Mouse (Mus musculus): ENCODE results near the gene Mgp.

DNA sequence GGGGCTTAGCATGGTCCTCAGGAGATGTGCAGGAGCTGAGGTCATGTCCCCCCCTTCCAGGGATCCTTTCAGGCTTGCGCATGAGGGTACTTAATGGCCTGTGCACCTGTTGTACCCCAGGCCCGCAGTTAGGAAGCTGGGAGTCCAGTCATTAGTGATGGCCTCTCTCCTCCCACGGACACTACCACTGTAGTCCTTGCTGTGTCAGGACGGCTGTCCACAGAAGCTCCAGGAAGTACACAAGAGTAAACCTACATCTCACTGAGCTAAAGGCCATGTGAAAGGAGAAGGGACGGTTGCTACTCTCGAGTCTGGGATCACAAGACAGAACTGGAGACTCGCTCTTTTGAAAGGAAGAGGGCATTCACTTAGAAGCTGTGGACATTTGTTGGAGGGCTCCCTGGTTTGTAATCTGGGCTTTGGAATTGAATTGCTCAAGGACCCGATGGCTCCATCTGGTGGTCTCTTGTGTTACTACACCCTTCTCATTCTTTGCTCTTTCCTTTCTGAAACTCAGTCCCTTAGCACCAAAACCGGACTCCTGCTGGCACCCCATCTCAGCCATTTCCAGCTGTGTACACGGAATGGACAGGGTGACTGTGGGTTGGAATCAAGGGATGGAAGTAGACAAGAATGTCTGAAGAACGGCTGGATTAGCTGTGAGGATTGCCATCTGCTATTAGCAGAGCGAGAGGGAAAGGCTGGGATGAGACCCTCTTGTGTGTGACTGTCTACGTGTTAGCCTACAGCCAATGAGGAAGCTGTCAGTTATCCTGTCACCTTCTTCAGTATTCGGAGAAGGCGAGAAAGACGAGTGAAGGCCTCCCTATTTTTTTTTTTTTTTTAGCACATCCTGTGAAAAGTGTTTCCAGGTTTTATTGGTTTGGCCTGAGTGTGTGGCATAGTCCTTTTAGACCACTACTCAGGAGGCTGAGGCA, 45.0 kb upstream of the Mgp start:
- no peak for TF ChIP-seq CTCF (IDR thresholded peaks at IDR 0.05; ENCODE audit: control insufficient read depth, insufficient read depth, insufficient read length)
- TF ChIP-seq CEBPB (IDR thresholded peaks at IDR 0.05; ENCODE audit: low read depth): no peak
- TF ChIP-seq USF1 (IDR thresholded peaks at IDR 0.05; ENCODE audit: low read depth): no peak
- TF ChIP-seq MYOG (IDR thresholded peaks at IDR 0.05; ENCODE audit: control insufficient read depth, extremely low read depth, insufficient read length): no peak
- no peak for TF ChIP-seq MAX (IDR thresholded peaks at IDR 0.05)
